Mouse (Mus musculus) Patski (cell line): ENCODE measurements at regions not wholly inside any gene's neighbourhood (a gene's known extent, or its start where the extent isn't known, plus 50 kb on each side); places are given as distances from the start of the nearest gene placed in this dataset.
"Not testable (repeated sequence)": the region's sequence is repeated elsewhere in the genome, so short reads cannot be mapped to it uniquely, and the experiment has no call there.

Experiments
- ATAC-seq: fragments of 100-300 bp; one replicate; pipeline ENCODE4 v1.8.0; 2021
- CTCF ChIA-PET: fragments of 350-600 bp; sonication (Branson Sonifier 250); formaldehyde crosslinking; loops from one replicate; lab custom pipeline; 2022; ENCODE audit warnings: inconsistent platforms; lab: Charles Lee
- POLR2A ChIA-PET: fragments of 350-600 bp; sonication (Branson Sonifier 250); formaldehyde crosslinking; loops from one replicate; lab custom pipeline; 2022; ENCODE audit warnings: antibody characterized with exemption, inconsistent platforms; lab: Charles Lee
- DNase-seq: peaks from one replicate; pipeline ENCODE4 v3.0.0-alpha.2; 2011; ENCODE audit warnings: low read depth, low spot score
- H3K27me3 ChIP-seq: fragments of 371-371 bp; one replicate; pipeline ENCODE4 v1.5.1; 2021
- CTCF ChIP-seq: fragments of 100-300 bp; IDR thresholded peaks from one replicate; pipeline ENCODE4 v1.5.1; 2021
- in situ Hi-C: fragments of 300-500 bp; cut with MboI; formaldehyde crosslinking; loops from 3 replicates; pipeline ENCODE4 v1.11.1; 2018; ENCODE audit warnings: low pct_unique_long_range_greater_than_20kb, mixed read lengths

DNA sequence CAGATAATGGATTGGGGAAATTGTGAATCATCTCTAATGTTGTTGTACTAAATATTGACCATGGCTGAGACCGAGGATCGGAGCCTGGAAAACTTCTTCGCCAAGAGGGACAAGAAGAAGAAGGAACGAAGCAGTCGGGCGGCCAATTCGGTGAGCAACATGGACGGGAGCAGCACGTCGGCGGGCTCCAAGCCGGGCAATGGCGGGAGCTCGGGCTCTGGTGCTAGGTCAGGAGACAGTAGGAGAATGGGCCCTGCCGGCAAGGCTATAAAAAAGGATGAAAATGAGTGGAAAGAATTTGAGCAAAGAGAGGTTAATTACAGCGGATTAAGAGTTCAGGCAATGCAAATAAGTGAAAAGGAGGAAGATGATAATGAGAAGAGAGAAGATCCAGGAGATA is 55.0 kb upstream of the Zfp990 start:
- H3K27me3 ChIP-seq, ATAC-seq, POLR2A ChIA-PET: not testable (repeated sequence)

GRCm38 (mm10) chr4:145448586-145448985 is 62.0 kb upstream of the Zfp990 start:
- no peak for TF ChIP-seq CTCF
- ATAC-seq (no peak), DNase-seq (no peak)
- in situ Hi-C loops, result no loop called here
- no peaks in the 10 kb centered on the region for H3K27me3 ChIP-seq
- CTCF ChIA-PET, result interaction anchor here (1.3 kb wide), 1 partner anchor 604 kb away, joined by 3 read pairs; no protein-coding TSS in a partner anchor
- POLR2A ChIA-PET, result no interaction called here

More for the DNA sequence above, 55.0 kb upstream of the Zfp990 start:
- DNase-seq, in situ Hi-C loops, CTCF ChIA-PET: not testable (repeated sequence)

- DNase-seq, CTCF ChIA-PET, POLR2A ChIA-PET, ATAC-seq, H3K27me3 ChIP-seq: not testable (repeated sequence)
- in situ Hi-C loops, result loop anchor here (10.0 kb wide), 1 partner anchor 118 kb away; no protein-coding TSS in a partner anchor
Measured at GRCm38 (mm10) chr4:145436718-145437117, 73.8 kb upstream of the Zfp990 start.

- ChIA-PET POLR2A (no interaction called here), CTCF (no interaction called here)
- H3K27me3 ChIP-seq, result no peaks in the 10 kb centered on the region
- ATAC-seq, result no peak
- in situ Hi-C loops, result loop anchor here (10.0 kb wide), 1 partner anchor 120 kb away; no protein-coding TSS in a partner anchor
- no peak for TF ChIP-seq CTCF
- no peak for DNase-seq
Measured at GRCm38 (mm10) chr4:145434519-145434918, 76.0 kb upstream of the Zfp990 start.

DNA sequence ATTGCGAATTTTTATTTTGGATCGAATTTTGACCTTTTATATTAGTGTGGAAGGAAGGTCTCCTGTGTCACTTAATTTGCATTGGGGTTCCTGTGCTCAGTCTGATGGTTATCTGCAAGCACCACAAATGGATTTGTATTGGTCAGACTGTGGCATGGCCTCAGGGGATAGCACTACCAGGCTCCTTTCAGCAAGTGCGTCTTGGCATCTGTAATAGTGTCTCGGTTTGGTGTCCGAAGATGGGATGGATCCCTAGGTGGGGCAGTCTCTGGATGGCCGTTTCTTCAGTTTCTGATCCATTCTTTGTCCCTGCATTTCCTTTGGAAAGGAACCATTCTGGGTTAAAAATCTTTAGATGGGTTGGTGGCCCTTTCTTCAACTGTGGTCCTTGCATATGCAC is 76.5 kb upstream of the Zfp990 start:
- no peaks in the 10 kb centered on the region for H3K27me3 ChIP-seq
- no peak for ATAC-seq
- ChIA-PET CTCF (no interaction called here), POLR2A (no interaction called here)
- DNase-seq, result no peak
- in situ Hi-C loops, result loop anchor here (10.0 kb wide), 1 partner anchor 121 kb away; no protein-coding TSS in a partner anchor
- TF ChIP-seq CTCF, result no peak

- POLR2A ChIA-PET, H3K27me3 ChIP-seq, CTCF ChIA-PET, ATAC-seq, DNase-seq: not testable (repeated sequence)
- in situ Hi-C loops, result loop anchor here (10.0 kb wide), 1 partner anchor 122 kb away; no protein-coding TSS in a partner anchor
Measured at GRCm38 (mm10) chr4:145433235-145433634, 77.3 kb upstream of the Zfp990 start.

- ATAC-seq, result no peak
- in situ Hi-C loops, result loop anchor here (10.0 kb wide), 1 partner anchor 123 kb away; no protein-coding TSS in a partner anchor
- CTCF ChIA-PET, result no interaction called here
Measured at GRCm38 (mm10) chr4:145431910-145432765, 78.4 kb upstream of the Zfp990 start.

GRCm38 (mm10) chr4:145417837-145418236 is 92.7 kb upstream of the Zfp990 start:
- in situ Hi-C loops, CTCF ChIA-PET, ATAC-seq, POLR2A ChIA-PET, H3K27me3 ChIP-seq, DNase-seq: not testable (repeated sequence)

More at GRCm38 (mm10) chr4:145431910-145432765, 78.4 kb upstream of the Zfp990 start:
- POLR2A ChIA-PET, result no interaction called here
- no peak for TF ChIP-seq CTCF
- DNase-seq, result no peak
- no peaks in the 10 kb centered on the region for H3K27me3 ChIP-seq

- CTCF ChIA-PET, result no interaction called here
- no peak for ATAC-seq
- no peak for TF ChIP-seq CTCF
- in situ Hi-C loops, result no loop called here
- no peak for DNase-seq
- POLR2A ChIA-PET, result no interaction called here
- no peaks in the 10 kb centered on the region for H3K27me3 ChIP-seq
Measured at GRCm38 (mm10) chr4:145411141-145411540, 96.2 kb upstream of the Tnfrsf8 start.

DNA sequence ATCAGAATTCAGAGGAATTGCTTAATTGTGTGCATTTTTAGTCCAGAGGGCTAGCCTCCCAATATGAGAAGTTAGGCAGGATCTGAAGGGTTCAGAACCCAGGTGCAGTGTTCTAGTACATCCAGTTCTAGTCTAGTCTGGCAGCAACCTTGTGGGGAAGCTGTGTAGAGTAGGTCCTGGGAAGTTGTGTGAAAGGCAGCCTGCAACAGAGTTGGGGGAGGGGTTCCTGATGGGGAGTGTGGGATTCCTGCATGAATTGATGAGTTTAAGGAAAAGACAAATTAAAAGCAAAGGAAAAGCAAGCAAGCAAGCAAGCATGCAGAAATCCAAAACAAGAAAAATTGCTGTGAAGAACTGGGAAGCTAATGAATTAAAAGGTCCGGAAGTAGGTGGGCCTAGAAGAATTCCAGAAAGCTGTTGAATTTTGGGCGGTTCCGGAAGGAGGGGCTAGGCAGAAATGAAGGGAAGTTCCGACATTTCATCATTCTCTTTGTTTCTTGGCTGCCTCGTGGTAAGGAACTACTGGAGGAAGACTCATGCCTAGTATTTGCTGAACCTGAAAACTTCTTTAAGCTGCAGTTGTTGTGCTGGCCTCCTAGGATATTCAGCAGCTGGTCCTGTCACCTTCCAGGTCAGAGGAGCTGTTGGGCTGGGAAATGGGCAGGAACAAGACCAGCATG is 95.0 kb upstream of the Tnfrsf8 start:
- no peaks in the 10 kb centered on the region for H3K27me3 ChIP-seq
- in situ Hi-C loops, result loop anchor here (5.0 kb wide), 1 partner anchor 172 kb away; no protein-coding TSS in a partner anchor
- DNase-seq, result no peak
- no peak for TF ChIP-seq CTCF
- ATAC-seq, result no peak
- ChIA-PET POLR2A (no interaction called here), CTCF (no interaction called here)

DNA sequence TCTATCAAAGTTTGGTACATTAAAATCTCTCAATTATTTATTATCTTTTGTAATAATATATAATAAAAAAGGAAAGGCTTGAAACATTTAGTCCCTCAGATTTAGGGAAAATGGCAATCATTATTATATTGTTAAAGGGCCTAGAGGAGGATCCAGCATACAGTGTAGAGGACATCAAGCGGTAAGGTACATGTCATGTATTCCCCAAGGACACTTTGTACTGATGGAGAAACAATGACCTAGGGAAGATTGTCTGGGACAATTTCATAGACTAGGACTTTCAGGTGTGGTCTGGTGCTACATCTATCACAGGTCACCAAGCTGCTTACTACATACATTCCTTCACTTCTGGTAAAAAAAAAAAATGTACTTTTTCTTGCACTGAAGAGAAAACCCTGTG is 91.1 kb upstream of the Tnfrsf8 start:
- ATAC-seq, POLR2A ChIA-PET, H3K27me3 ChIP-seq, DNase-seq, CTCF ChIA-PET: not testable (repeated sequence)
- in situ Hi-C loops, result loop anchor here (5.0 kb wide), 1 partner anchor 176 kb away; no protein-coding TSS in a partner anchor

DNA sequence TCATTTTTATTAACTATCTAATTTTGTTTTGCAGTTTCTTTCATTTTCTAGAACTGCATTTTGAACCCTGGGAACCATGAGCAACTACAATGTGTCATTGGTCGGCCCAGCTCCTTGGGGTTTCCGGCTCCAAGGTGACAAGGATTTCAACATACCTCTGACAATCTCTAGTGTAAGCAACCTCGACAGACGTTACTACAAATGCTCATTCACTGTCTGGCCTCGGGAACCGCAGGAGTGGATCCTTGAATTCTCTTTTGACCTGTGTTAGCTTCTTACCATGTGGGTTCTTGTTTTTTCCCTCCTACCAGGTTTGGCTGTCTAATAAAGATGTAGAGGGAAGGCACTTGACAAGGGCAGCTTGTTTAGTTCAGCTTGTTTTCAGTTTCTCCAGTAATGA is 89.3 kb upstream of the Tnfrsf8 start:
- CTCF ChIA-PET, ATAC-seq, POLR2A ChIA-PET, H3K27me3 ChIP-seq, in situ Hi-C loops, DNase-seq: not testable (repeated sequence)

DNA sequence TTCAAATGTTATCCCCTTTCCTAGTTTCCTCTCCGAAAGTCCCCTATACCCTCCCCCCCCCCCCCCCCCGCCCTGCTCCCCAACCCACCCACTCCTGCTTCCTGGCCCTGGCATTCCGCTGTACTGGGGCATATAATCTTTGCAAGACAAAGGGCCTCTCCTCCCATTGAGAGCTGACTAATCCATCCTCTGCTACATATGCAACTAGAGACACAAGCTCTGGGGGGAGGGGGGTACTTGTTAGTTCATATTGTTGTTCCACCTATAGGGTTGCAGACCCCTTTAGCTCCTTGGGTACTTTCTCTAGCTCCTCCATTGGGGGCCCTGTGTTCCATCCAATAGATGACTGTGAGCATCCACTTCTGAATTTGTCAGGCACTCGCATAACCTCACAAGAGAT is 63.9 kb upstream of the Tnfrsf8 start:
- H3K27me3 ChIP-seq, in situ Hi-C loops, DNase-seq, ATAC-seq, POLR2A ChIA-PET, CTCF ChIA-PET: not testable (repeated sequence)

DNA sequence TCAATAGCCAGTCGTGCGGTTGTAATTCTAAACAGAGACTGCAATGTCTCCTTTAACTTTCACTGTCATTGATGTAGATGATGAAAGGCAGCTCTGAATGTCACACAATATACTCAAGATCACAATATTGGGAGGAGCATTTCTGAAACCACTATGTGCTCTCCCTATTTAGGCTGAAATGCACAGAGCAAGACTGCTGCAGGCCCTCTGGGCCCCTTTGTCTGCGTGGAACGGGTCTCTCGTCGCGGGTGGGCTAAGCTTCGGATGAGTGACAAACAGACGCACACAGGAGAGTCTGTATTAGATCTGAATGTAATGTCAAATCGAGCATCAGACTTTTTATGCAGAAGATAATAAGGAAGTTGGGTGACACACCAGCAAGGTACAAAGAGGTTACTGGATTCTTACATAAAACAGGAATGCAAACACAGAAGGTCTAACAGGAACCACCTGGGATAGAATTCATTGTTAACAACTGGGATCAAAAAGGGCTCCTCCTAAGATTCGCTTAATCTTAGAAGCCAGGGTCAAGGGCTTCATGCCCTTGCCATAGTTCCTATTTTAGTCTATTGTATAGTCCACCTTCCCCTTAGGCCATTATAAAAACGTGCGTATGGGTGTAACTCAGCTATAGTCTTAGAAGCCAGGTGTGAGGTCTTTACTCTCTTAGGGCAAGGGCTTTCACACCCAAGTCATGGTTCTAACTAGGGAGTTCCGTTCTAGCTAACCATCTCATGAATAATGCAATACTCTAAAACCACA is 62.5 kb upstream of the Tnfrsf8 start:
- DNase-seq, POLR2A ChIA-PET, ATAC-seq, H3K27me3 ChIP-seq, CTCF ChIA-PET, in situ Hi-C loops: not testable (repeated sequence)
